Mouse (Mus musculus) c-Kit-positive CD71-positive TER-119-positive erythroid progenitor cells, embryonic 14.5 days (primary cell): ENCODE results near the gene Gm10775.
A peak's percentile ranks its signal among the peaks of the same experiment; 100 is the strongest.

Source experiments
- DNase-seq: peaks from one replicate; pipeline ENCODE4 v3.0.0-alpha.2; 2013; ENCODE audit warnings: low spot score

Gene Gm10775

DNA sequence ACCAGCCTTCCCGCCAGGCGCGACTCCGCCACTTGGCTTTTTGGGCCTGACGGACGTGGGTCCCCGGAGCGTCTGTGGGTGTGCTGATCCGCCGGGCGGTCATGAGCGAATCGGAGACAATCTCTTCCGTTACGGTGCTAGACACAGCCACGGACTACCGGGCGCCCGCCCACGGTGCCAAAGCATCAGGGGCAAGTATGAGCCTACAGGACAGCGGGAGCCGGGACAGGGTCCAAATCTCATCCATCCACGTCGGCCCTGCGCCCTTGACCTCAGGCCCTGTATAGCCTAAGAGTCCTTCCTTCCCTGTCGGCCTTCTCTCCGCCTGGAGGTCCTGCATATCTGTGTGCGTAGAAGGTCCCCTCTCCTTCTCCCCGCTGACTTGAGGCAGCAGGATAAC is at the start of gene Gm10775:
Gene Gm10775 (plus strand): TSS at position 301 of the 400 bp plus-strand sequence.
- DNase-seq: no peak

DNA sequence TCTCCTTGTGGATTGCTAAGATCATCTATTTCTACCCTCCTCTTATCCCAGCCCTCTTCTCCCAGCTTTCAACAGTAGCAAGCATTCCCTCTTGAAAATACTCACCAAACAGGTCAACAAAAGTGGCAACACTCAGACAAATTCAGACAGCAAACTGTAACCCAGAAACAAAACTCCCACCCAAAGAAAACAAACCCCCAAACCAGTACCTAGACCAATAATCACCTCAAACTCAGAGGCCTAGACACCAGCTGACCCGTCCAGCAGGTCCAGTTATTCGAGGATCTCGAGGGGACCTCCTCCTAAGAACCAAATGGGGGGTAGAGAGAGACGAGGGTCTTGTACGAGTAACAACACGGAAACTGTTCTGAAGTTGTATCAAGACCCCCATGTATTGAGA is 33.4 kb upstream of the Gm10775 start:
- no peak for DNase-seq

GRCm38 (mm10) chr13:65226657-65227056 is 32.7 kb upstream of the Gm10775 start:
- DNase-seq: no peak

DNA sequence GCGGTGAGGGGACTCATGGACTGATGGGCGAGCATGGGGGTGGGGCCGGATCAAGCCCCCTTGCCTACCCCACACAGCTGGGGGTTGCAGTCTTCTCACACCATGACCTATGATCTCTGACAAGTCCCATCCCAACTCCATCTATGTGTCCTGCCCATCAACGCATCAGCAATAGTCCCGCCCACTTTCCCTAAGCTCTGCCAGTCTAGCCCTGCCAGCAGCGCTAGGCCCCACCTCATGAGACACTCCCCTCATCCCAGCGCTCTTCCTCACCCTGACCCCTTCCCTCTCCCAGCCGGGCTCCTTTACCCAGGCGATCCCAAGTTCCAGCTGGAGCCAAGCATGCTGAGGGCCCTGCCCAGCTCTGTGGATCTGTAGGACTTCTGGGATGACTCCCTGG is 22.1 kb upstream of the Gm10775 start:
- no peak for DNase-seq

- peak; percentile 96 for DNase-seq
Observed at GRCm38 (mm10) chr13:65240509-65241098, 18.7 kb upstream of the Gm10775 start.

DNA sequence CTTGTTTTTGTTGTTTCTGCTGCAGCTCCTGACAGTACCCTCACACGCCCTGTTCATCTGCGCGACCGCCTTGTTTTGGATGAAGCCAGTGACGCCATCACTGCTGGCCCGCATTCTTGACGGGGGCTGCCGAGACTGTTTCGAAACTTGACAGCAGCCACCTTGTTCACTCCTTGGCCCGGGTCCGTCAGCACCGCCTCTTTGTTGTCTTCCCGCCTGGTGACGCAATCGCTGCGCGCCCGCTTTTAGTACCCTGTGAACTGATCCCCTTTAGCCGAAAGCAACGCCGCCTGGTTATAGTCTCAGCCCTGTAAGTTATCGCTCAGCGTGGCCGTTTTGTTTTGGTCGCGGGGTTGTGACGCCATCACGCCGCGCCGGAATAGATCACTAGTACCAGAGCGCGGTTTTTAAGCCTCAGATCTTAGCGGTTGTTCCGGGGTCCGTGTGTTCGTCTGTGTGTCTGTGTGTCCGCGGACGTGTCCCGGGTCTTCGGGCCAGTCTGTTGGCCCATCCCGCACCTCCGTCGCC is 18.2 kb upstream of the Gm10775 start:
- DNase-seq: peak; percentile 90

- DNase-seq: peak; percentile 8
Observed at GRCm38 (mm10) chr13:65241627-65242318, 17.6 kb upstream of the Gm10775 start.

GRCm38 (mm10) chr13:65242319-65242787 is 17.0 kb upstream of the Gm10775 start:
- DNase-seq: no peak

DNA sequence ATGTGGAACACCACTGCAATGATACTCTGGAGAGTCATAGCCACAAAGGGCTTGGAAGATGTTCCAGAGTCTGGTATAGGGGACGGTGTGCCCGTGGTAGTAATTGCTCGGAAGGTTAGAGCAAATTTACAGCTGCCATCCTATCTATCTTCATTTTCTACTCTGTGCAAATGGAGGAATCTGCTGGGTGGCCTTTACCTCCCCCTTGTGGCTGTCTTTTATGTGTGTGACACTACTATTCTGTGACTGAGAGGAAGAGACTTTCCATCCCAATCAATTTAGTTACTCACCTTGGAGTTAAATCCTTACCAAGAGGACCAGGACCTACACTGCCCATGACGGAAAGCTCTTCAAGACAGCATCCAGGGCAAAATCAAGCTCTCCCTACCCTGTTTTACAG is 16.1 kb upstream of the Gm10775 start:
- DNase-seq: peak; percentile 12

- no peak for DNase-seq
Observed at GRCm38 (mm10) chr13:65258175-65258954, 974 bp upstream of the Gm10775 start.

- DNase-seq: no peak
Observed at GRCm38 (mm10) chr13:65262086-65262485, 2.7 kb downstream of the Gm10775 start.

DNA sequence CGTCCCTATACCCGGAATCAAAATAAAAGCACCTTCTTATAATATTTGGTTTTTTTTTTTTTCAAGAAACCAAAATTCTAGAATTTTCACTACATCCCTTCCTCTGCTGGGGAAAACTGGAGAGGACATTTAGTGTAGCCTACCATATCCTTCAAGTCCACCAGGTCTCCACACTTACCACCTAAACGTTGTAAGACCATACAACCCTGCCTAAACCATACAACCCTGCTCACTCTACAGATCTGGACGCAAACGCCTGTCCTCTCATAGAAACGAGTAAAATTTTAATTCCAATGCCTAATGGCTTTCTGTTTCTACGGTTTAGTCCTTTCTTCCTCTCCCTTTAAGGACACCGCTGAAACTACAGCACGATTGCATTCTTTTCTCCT is 18.6 kb downstream of the Gm10775 start:
- DNase-seq: no peak

DNA sequence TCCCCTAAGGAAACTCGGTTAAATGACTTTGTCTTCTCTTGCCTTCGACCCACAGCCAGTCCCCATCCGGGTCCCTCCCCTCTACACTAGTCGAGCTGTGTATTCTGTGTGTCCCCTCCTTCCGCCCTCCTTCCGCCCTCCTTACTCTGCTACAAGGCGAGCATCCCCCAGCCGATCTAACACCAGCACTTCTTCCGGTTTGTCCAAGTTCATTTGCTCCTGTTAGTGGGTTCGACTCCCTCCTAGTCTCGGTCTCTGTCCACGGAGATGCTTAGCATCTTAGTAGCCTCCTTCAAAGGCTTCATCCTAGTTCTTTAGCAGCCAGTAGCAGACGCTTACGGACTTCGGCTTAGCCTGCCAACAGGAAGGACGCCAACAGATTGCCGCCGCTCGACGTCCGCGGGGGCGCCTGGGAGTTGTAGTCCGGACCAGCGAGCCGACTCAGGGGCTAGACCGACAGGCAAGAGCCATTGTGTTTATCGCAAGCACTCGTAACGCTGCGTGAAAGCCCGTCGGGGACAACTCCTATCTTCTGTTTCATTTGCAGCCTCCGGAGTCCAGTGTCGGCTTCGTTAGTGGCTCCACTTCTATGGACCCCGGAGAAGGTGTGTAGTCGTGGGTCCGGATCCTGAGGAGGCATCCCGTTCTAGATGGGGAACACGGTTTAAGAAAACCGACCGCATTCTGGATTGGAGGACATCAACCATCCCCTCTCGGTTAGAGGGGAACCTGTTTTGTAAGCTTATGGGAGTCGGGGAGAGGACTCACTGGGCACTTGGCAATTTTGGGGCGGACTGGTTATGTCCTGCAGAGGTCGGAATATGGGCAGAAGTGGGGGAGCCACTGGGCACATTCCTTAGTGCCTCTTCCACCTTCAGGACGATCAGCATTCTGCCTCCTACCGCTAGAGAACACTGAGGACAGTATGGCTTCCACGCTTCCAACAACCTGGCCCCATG is 19.3 kb downstream of the Gm10775 start, which contains the start of gene Zfp369:
Gene Zfp369 (plus strand): TSS at position 432 of the 959 bp plus-strand sequence.
- peak; percentile 80 for DNase-seq

DNA sequence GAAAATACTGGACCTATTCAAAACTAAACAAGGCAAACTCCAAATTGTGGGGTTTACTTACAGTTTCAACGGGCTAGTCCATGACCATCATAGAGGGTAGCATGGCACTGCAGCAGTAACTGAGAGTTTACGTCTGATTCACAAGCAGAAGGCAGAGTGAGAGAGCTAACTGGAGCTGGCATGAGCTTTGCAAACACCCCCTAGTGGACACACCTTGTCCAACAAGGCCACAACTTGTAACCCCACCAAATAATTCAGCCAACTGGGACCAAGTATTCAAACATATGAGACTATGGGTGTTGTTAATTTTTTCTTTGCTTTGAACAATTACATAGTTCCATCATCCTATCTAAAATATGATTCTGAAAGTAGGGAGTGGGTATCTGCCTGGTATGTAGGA is 27.4 kb downstream of the Gm10775 start:
- no peak for DNase-seq

DNA sequence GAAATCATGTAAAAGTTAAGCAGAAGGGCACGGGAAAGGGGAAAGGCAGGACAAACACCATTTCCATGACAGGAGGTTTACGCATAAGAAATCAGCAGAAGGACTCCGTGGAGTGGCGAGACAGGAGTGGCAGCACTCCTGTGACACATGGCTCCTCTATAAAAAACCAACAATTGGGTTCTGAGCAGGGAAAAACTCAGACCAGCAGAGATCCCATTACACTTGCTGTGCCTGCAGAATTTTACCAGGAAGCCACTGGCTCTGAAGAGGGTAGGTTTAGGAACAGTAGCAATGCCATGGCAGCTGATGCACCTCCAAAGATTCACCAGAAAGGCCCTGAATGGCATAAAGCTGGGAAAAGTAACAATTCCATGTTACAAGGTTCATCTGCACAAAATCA is 37.0 kb downstream of the Gm10775 start:
- no peak for DNase-seq
